Mouse (Mus musculus) C2C12 (cell line): ENCODE data around the gene Zbtb18.

ENCODE experiments used
- CTCF ChIP-seq: IDR thresholded peaks from one replicate; pipeline ENCODE4 v1.5.1; 2011; ENCODE audit not compliant: control insufficient read depth, insufficient read depth, insufficient read length
- MAX ChIP-seq: IDR thresholded peaks from one replicate; pipeline ENCODE4 v1.6.1; 2011; ENCODE audit warnings: mild to moderate bottlenecking, control low read depth
- MYOD1 ChIP-seq: IDR thresholded peaks from one replicate; pipeline ENCODE4 v1.6.1; 2011; ENCODE audit warnings: low read depth; ENCODE audit not compliant: control insufficient read depth, insufficient read length
- MYOG ChIP-seq: IDR thresholded peaks from one replicate; pipeline ENCODE4 v1.6.1; 2011; ENCODE audit not compliant: control insufficient read depth, insufficient read length; ENCODE audit errors: extremely low read depth
- USF1 ChIP-seq: IDR thresholded peaks from one replicate; pipeline ENCODE4 v1.6.1; 2011; ENCODE audit warnings: low read depth, mild to moderate bottlenecking, control low read depth, moderate library complexity

GRCm38 (mm10) chr1:177411359-177412358 lies 30.5 kb upstream of the Zbtb18 start:
- TF ChIP-seq USF1 (no peak), CTCF (no peak), MAX (no peak), MYOD1 (no peak), MYOG (no peak)
